15 mouse cellular contexts compared by ENCODE assay signal in genomic region chr2:33868322-33868721, GRCm38 (mm10). TPM values are rescaled to one million over a fixed set of nuclear protein-coding genes. Genes with fewer than 3 reads are reported as not detected.
DNase-seq lines count a peak whose midpoint lies in the region; ATAC-seq and TF ChIP-seq lines count a peak whose summit lies in the region.
"Had no signal": no experiment of that assay in that cellular context is flagged by ENCODE, and none has a peak within 500 bp of the region (broad histone marks: within the 10 kb centered on the region; RNA-seq: fewer than 3 reads in every experiment).

No protein-coding gene starts in this region.

- H3K4me1 ChIP-seq in hindbrain, embryonic 13.5 days (replicated peaks), result peaks cover 39% of the 10 kb centered on the region
- H3K4me1 ChIP-seq in hindbrain, embryonic 14.5 days (replicated peaks; ENCODE audit: control insufficient read depth, insufficient read depth, low read length), result peaks cover 15% of the 10 kb centered on the region; the same call in 1 of the 2 replicates
- peaks cover 46% of the 10 kb centered on the region for H3K4me1 ChIP-seq in thymus, adult 2 months (replicated peaks; ENCODE audit: control insufficient read depth, insufficient read depth, low read length)
- peaks cover 71% of the 10 kb centered on the region for H3K4me1 ChIP-seq in liver, embryonic 13.5 days (replicated peaks)

- H3K4me2 ChIP-seq in hindbrain, embryonic 13.5 days, result no peak overlapping the region
- no peak overlapping the region for H3K4me2 ChIP-seq in hindbrain, embryonic 14.5 days (replicated peaks)
- no peak overlapping the region for H3K4me2 ChIP-seq in liver, embryonic 13.5 days
- H3K4me2 ChIP-seq: forebrain, embryonic 13.5 days; heart, embryonic 11.5 days had no signal

- 79% methylated on average over 4 of the region's 4 CpGs for WGBS in hindbrain, embryonic 13.5 days
- WGBS in hindbrain, embryonic 14.5 days, result 68% methylated on average over 4 of the region's 4 CpGs
- WGBS in thymus, adult 2 months, result 66% methylated on average over 4 of the region's 4 CpGs
- WGBS in liver, embryonic 13.5 days (ENCODE audit: insufficient replicate concordance), result 39% methylated on average over 4 of the region's 4 CpGs

- DNase-seq in hindbrain, embryonic 14.5 days (ENCODE audit: low spot score), result no peak
- no peak for DNase-seq in thymus, adult 2 months
- no peak for DNase-seq in thymus, postnatal 0 days (ENCODE audit: low spot score)
- no peak for DNase-seq in liver, embryonic 13.5 days
- DNase-seq in ovary, adult 18-20 months (ENCODE audit: low spot score), result no peak
- no peak for DNase-seq in cerebellum, postnatal 4 days (ENCODE audit: low spot score in 2 of 2)
- DNase-seq: adrenal gland, postnatal 25 days; cerebellum, adult 9-10 months; embryo, embryonic 11 days; left cerebral cortex, postnatal 4 days; lung, adult 18-20 months had no signal

- H3K4me3 ChIP-seq in hindbrain, embryonic 13.5 days, result no peak overlapping the region
- H3K4me3 ChIP-seq in hindbrain, embryonic 14.5 days (replicated peaks; ENCODE audit: low read length), result no peak overlapping the region
- H3K4me3 ChIP-seq in thymus, adult 2 months (ENCODE audit: control insufficient read depth, insufficient read depth, low read length), result no peak overlapping the region
- H3K4me3 ChIP-seq in liver, embryonic 13.5 days (replicated peaks), result no peak overlapping the region
- H3K4me3 ChIP-seq: forebrain, embryonic 13.5 days had no signal

- no peaks in the 10 kb centered on the region for H3K27me3 ChIP-seq in hindbrain, embryonic 13.5 days
- H3K27me3 ChIP-seq in hindbrain, embryonic 14.5 days (ENCODE audit: control insufficient read depth, insufficient read depth, low read length), result no peaks in the 10 kb centered on the region
- H3K27me3 ChIP-seq in thymus, adult 2 months (ENCODE audit: control insufficient read depth, insufficient read depth, low read length), result no peaks in the 10 kb centered on the region
- H3K27me3 ChIP-seq in liver, embryonic 13.5 days, result no peaks in the 10 kb centered on the region
- H3K27me3 ChIP-seq: forebrain, embryonic 13.5 days had no signal

- TF ChIP-seq POLR2A in thymus, adult 2 months (IDR thresholded peaks at IDR 0.05; ENCODE audit: control insufficient read depth, extremely low read depth, insufficient read depth, low read length, poor library complexity), result no peak

- no peak for ATAC-seq in hindbrain, embryonic 13.5 days (ENCODE audit: low FRiP score)
- ATAC-seq in hindbrain, embryonic 14.5 days (ENCODE audit: low FRiP score), result no peak
- 0 out of 2 replicates have a peak, but pooled peaks have one; percentile 9 for ATAC-seq in liver, embryonic 13.5 days (ENCODE audit: low read depth)
- ATAC-seq: forebrain, embryonic 13.5 days; intestine, embryonic 16.5 days had no signal

- 0 out of 2 replicates have a peak, but pooled peaks cover 5% of the 10 kb centered on the region for H3K9me3 ChIP-seq in hindbrain, embryonic 13.5 days
- H3K9me3 ChIP-seq in hindbrain, embryonic 14.5 days (ENCODE audit: control insufficient read depth, low read length), result no peaks in the 10 kb centered on the region
- H3K9me3 ChIP-seq in liver, embryonic 13.5 days (replicated peaks), result no peaks in the 10 kb centered on the region

- H3K36me3 ChIP-seq in hindbrain, embryonic 13.5 days, result peaks cover 31% of the 10 kb centered on the region
- peaks cover 21% of the 10 kb centered on the region for H3K36me3 ChIP-seq in hindbrain, embryonic 14.5 days (replicated peaks; ENCODE audit: control insufficient read depth, insufficient read depth)
- H3K36me3 ChIP-seq in thymus, adult 2 months (ENCODE audit: control insufficient read depth, insufficient read depth, low read length), result peaks cover 16% of the 10 kb centered on the region
- peaks cover 20% of the 10 kb centered on the region for H3K36me3 ChIP-seq in liver, embryonic 13.5 days

- H3K27ac ChIP-seq in hindbrain, embryonic 13.5 days, result peak overlapping the region; percentile 36
- H3K27ac ChIP-seq in hindbrain, embryonic 14.5 days, result no peak overlapping the region
- H3K27ac ChIP-seq in thymus, adult 2 months (ENCODE audit: control insufficient read depth, insufficient read depth, low read length), result peak overlapping the region; percentile 86
- peak overlapping the region; percentile 84 for H3K27ac ChIP-seq in liver, embryonic 13.5 days
- H3K27ac ChIP-seq: forebrain, embryonic 13.5 days had no signal

- H3K9ac ChIP-seq in hindbrain, embryonic 13.5 days, result no peak overlapping the region
- H3K9ac ChIP-seq in hindbrain, embryonic 14.5 days, result no peak overlapping the region
- no peak overlapping the region for H3K9ac ChIP-seq in liver, embryonic 13.5 days
- H3K9ac ChIP-seq: forebrain, embryonic 13.5 days had no signal

- TF ChIP-seq CTCF in thymus, adult 2 months (IDR thresholded peaks at IDR 0.05; ENCODE audit: borderline replicate concordance, control insufficient read depth, extremely low read depth, insufficient read depth, low read length, poor library complexity), result no peak

RNA-seq across cellular contexts. Expression of gene Mvb12b, which starts 19.4 kb away (rescaled TPM):
- 60.9 and 65.0 TPM in 2 replicates for polyA plus RNA-seq in hindbrain, embryonic 13.5 days (2015; fragmentation: Nextera tagmentation; extraction: Ambion mirVana)
- polyA plus RNA-seq in hindbrain, embryonic 14.5 days (2014; fragmentation: Nextera tagmentation; extraction: Ambion mirVana), result 48.0 and 54.9 TPM in 2 replicates
- 79.3 and 94.9 TPM in 2 replicates for polyA plus RNA-seq in thymus, adult 2 months (2012; rRNA removed)
- polyA plus RNA-seq in thymus, postnatal 0 days (2015; fragmentation: Nextera tagmentation; extraction: Ambion mirVana), result 50.4 and 56.8 TPM in 2 replicates
- polyA plus RNA-seq in liver, embryonic 13.5 days (2015; fragmentation: Nextera tagmentation; extraction: Ambion mirVana), result 11.8 and 14.5 TPM in 2 replicates
